Mouse (Mus musculus) heart, adult 2 months (tissue): Measurements from ENCODE around the gene Rpl31.

Experiments
- CTCF ChIP-seq: fragments of 200-600 bp; IDR thresholded peaks from 2 replicates; pipeline ENCODE4 v1.8.1; 2022; ENCODE audit warnings: antibody characterized with exemption, mild to moderate bottlenecking, moderate library complexity
- EP300 ChIP-seq: fragments of 200-500 bp; IDR thresholded peaks from 2 replicates; pipeline ENCODE4 v1.6.1; 2011; ENCODE audit warnings: low read depth, low read length, control low read depth; ENCODE audit not compliant: insufficient read depth

DNA sequence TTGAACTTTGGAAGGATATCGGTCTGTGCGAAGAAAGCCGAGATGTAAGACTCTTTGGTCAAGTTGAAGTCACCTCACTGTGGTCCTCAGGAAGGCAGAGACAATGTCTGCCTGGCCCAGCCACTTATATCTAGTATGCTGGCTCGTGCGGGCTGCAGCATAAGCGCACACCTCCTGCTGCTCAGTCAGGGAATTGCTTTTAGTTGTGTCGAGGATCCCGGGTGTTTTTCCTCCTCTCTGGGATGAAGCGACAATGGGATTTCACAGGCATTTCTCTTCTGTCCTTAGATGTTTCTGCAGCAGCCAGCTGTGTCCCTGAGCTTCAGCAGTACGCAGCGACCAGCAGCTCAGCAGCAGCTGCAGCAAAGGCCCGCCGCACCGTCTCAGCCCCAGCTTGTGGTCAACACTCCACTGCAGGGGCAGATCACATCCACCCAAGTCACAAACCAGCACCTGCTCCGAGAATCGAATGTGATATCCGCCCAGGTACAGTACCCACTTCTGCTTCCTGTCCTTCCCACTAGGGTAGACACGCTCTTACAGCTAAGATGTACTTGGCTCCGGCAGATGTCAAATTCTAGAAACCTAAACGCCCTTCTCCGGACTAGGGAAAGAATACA is 22.6 kb upstream of the Rpl31 start:
- TF ChIP-seq CTCF (peak; percentile 29), EP300 (no peak)
